Mouse (Mus musculus): ENCODE data around the gene Nrxn3. TPM values are rescaled to one million over a fixed set of nuclear protein-coding genes. Genes with fewer than 3 reads are reported as not detected.

Nrxn3 gene
- polyA plus RNA-seq, 1 experiment from 2014 or later = 102 TPM

DNA sequence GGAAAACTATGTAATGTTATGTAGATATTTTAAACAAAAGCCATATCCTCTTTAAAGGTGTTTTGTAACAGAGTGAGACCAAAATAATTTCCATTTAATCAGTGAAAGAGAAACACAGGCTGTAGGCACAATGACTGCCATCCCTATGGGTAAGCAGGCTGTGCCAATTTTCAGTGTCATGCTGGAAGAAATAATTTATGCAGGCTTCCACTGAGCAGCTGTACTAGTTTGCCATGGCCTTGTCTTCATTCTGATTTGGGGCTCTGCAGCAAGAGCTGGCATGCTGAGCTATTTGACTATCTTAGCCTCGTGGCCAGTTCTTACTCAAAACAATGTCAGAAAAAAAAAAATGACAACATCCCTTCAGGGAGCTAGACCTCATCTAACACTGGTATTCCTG lies 647.3 kb downstream of the Nrxn3 start:
- no peak overlapping the region for H3K9ac ChIP-seq (replicated peaks; ENCODE audit: low read length)
- H3K4me1 ChIP-seq (ENCODE audit: control insufficient read depth, insufficient read depth, low read length) = no peaks in the 10 kb centered on the region
- no peaks in the 10 kb centered on the region for H3K27me3 ChIP-seq (ENCODE audit: control insufficient read depth, insufficient read depth, low read length)
- no peaks in the 10 kb centered on the region for H3K9me3 ChIP-seq (ENCODE audit: control insufficient read depth, low read length)
- WGBS = 44% methylated on average over 1 of the region's 1 CpGs
- H3K36me3 ChIP-seq (ENCODE audit: control insufficient read depth, insufficient read depth, low read length) = no peaks in the 10 kb centered on the region
- no peak overlapping the region for H3K4me3 ChIP-seq (replicated peaks; ENCODE audit: low read depth, low read length)
- ATAC-seq (ENCODE audit: low FRiP score, low TSS enrichment) = no peak
- H3K4me2 ChIP-seq (ENCODE audit: low read length) = no peak overlapping the region
- H3K27ac ChIP-seq (replicated peaks; ENCODE audit: low read depth, low read length) = no peak overlapping the region
- peak; percentile 33 for DNase-seq

DNA sequence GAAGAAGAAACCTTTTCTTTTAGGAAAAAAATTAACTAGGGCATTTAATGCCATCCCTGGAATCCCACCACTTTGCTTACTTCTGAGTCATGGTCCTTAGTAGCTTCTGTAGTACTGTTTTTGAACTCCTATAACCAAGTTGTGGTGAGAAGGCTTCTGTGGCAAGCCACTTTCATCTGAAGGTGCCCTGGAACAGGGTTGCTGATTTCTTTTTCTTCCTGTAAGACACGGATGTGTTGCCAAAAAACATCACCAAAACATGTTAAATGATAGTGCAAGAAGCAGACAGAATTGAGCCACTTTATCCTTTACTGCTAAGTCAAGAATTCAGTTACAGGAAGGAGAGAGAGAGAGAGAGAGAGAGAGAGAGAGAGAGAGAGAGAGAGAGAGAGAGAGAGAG lies 653.9 kb downstream of the Nrxn3 start:
- 0 out of 2 replicates have a peak, but pooled peaks cover 3% of the 10 kb centered on the region for H3K4me1 ChIP-seq (ENCODE audit: control insufficient read depth, insufficient read depth, low read length)
- no peak for ATAC-seq (ENCODE audit: low FRiP score, low TSS enrichment)

DNA sequence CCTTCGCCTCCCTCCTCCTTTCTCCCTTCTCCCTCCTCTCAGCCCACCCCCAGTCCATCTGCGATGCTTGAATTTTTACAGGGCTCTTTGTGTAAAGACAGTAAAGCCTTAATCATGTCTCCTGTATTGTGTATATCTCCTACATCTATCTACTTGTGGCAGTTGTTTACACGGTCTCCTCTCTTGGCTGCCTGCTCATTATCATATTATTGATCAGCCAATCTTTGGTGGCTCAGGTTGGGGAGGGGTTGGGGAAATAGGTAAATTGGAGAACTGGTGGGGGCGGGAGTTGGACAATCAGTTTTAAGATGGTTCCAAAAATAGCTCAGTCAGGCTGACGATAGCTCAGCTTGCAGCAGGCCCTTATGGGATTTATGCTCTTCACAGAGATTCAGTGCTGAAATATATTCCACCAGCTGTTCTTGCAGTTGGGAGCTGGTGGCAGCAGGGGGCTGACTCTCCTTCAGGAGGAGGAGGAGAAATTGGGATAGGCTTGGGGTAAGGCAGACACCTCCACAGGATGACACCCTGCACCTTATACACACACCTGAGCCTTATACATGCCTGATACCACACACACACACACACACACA lies 654.5 kb downstream of the Nrxn3 start:
- Histone ChIP-seq H3K9ac (replicated peaks; ENCODE audit: low read length) (no peak overlapping the region), H3K36me3 (ENCODE audit: control insufficient read depth, insufficient read depth, low read length) (no peaks in the 10 kb centered on the region), H3K27ac (replicated peaks; ENCODE audit: low read depth, low read length) (peak overlapping the region; percentile 38; the same call in 1 of the 2 replicates), H3K4me3 (replicated peaks; ENCODE audit: low read depth, low read length) (no peak overlapping the region), H3K27me3 (ENCODE audit: control insufficient read depth, insufficient read depth, low read length) (no peaks in the 10 kb centered on the region), H3K9me3 (ENCODE audit: control insufficient read depth, low read length) (no peaks in the 10 kb centered on the region), H3K4me2 (ENCODE audit: low read length) (no peak overlapping the region), H3K4me1 (ENCODE audit: control insufficient read depth, insufficient read depth, low read length) (0 out of 2 replicates have a peak, but pooled peaks cover 3% of the 10 kb centered on the region)
- peak; percentile 53 for DNase-seq
- 43% methylated on average over 5 of the region's 5 CpGs for WGBS
- peak; percentile 58; the same call in 1 of the 2 replicates for ATAC-seq (ENCODE audit: low FRiP score, low TSS enrichment)

More for the DNA sequence above, 653.9 kb downstream of the Nrxn3 start:
- no peaks in the 10 kb centered on the region for H3K9me3 ChIP-seq (ENCODE audit: control insufficient read depth, low read length)
- DNase-seq = no peak
- H3K36me3 ChIP-seq (ENCODE audit: control insufficient read depth, insufficient read depth, low read length) = no peaks in the 10 kb centered on the region
- H3K4me3 ChIP-seq (replicated peaks; ENCODE audit: low read depth, low read length) = no peak overlapping the region
- no peaks in the 10 kb centered on the region for H3K27me3 ChIP-seq (ENCODE audit: control insufficient read depth, insufficient read depth, low read length)
- H3K27ac ChIP-seq (replicated peaks; ENCODE audit: low read depth, low read length) = no peak overlapping the region
- WGBS = 89% methylated on average over 1 of the region's 1 CpGs
- no peak overlapping the region for H3K4me2 ChIP-seq (ENCODE audit: low read length)
- no peak overlapping the region for H3K9ac ChIP-seq (replicated peaks; ENCODE audit: low read length)

DNA sequence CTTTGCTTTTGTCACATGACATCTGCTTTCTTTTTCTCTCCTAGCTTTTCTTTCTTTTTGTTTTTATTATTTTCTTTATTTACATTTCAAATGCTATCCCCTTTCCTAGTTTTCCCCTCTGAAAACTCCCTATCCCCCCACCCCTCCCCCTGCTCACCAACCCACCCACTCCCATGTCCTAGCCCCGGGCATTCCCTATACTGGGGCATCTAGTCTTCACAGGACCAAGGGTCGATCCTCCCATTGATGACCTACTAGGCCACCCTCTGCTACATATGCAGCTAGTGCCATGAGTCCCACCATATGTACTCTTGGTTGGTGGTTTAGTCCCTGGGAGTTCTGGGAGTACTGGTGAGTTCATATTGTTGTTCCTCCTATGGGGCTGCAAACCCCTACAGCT lies 655.0 kb downstream of the Nrxn3 start:
- no peaks in the 10 kb centered on the region for H3K36me3 ChIP-seq (ENCODE audit: control insufficient read depth, insufficient read depth, low read length)
- H3K4me3 ChIP-seq (replicated peaks; ENCODE audit: low read depth, low read length) = no peak overlapping the region
- H3K4me2 ChIP-seq (ENCODE audit: low read length) = no peak overlapping the region
- H3K9ac ChIP-seq (replicated peaks; ENCODE audit: low read length) = no peak overlapping the region
- H3K4me1 ChIP-seq (ENCODE audit: control insufficient read depth, insufficient read depth, low read length) = 0 out of 2 replicates have a peak, but pooled peaks cover 3% of the 10 kb centered on the region
- ATAC-seq (ENCODE audit: low FRiP score, low TSS enrichment) (no peak), DNase-seq (no peak)
- 89% methylated on average over 2 of the region's 2 CpGs for WGBS
- H3K27ac ChIP-seq (replicated peaks; ENCODE audit: low read depth, low read length) = 0 out of 2 replicates have a peak overlapping the region, but pooled peaks have one; percentile 38
- no peaks in the 10 kb centered on the region for H3K27me3 ChIP-seq (ENCODE audit: control insufficient read depth, insufficient read depth, low read length)
- no peaks in the 10 kb centered on the region for H3K9me3 ChIP-seq (ENCODE audit: control insufficient read depth, low read length)

DNA sequence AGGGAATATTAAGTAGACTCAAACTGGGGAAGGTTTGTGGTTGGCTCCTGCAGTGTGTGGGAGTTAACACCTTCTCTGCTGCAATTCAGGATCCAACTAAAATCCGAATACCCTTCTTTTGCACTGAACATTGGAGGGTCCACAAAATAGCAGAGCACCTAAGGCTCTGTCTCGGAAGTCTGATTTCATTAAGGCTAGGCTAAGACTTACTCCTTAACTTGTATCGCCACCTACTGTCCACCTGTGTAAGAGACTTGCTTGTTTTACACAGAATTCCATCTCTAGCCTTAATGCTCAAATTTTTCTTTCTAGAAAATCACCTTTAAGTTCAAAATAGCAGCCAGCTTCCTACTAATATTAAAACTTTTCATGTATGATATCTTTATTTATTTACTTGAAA lies 660.6 kb downstream of the Nrxn3 start:
- H3K4me3 ChIP-seq (replicated peaks; ENCODE audit: low read depth, low read length) = no peak overlapping the region
- H3K27ac ChIP-seq (replicated peaks; ENCODE audit: low read depth, low read length) = no peak overlapping the region
- no peaks in the 10 kb centered on the region for H3K9me3 ChIP-seq (ENCODE audit: control insufficient read depth, low read length)
- 16% methylated on average over 3 of the region's 3 CpGs for WGBS
- H3K27me3 ChIP-seq (ENCODE audit: control insufficient read depth, insufficient read depth, low read length) = no peaks in the 10 kb centered on the region
- H3K9ac ChIP-seq (replicated peaks; ENCODE audit: low read length) = no peak overlapping the region
- DNase-seq (peak; percentile 87), ATAC-seq (ENCODE audit: low FRiP score, low TSS enrichment) (peak; percentile 64; the same call in 1 of the 2 replicates)
- no peaks in the 10 kb centered on the region for H3K4me1 ChIP-seq (ENCODE audit: control insufficient read depth, insufficient read depth, low read length)
- no peaks in the 10 kb centered on the region for H3K36me3 ChIP-seq (ENCODE audit: control insufficient read depth, insufficient read depth, low read length)
- no peak overlapping the region for H3K4me2 ChIP-seq (ENCODE audit: low read length)

DNA sequence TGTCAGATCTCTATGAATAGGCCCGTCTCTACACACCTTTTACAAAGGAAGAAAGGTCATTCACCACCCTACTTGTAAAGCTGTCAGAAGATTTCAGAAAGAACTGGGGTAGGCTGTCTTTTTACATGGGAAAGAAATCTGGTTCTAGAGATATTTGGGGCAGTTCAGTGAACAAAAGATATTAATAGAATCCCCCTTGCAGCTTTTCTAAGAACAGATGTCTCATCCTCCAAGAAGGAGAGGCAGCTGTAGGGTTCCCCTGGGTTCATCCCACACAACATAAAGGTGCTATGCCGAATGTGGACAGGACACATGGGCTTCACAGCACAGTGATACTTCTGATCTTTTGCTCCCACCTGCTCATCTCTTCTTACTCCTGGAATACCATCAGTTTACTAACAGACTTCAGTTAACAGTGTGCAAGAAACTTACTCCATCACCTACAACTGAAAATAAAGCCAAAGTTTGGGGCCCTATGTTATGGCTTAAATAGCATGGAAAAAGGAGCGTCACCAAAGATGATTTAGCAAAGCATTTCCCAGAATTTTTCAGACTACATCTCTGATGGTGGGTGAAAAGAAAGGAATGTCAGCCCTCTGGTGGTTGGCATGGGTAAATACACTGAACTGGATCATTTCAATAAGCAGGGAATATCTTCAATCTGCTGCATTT lies 672.6 kb downstream of the Nrxn3 start:
- Histone ChIP-seq H3K27me3 (ENCODE audit: control insufficient read depth, insufficient read depth, low read length) (no peaks in the 10 kb centered on the region), H3K9ac (replicated peaks; ENCODE audit: low read length) (no peak overlapping the region), H3K27ac (replicated peaks; ENCODE audit: low read depth, low read length) (no peak overlapping the region), H3K4me2 (ENCODE audit: low read length) (no peak overlapping the region), H3K4me3 (replicated peaks; ENCODE audit: low read depth, low read length) (no peak overlapping the region), H3K4me1 (ENCODE audit: control insufficient read depth, insufficient read depth, low read length) (no peaks in the 10 kb centered on the region), H3K9me3 (ENCODE audit: control insufficient read depth, low read length) (no peaks in the 10 kb centered on the region), H3K36me3 (ENCODE audit: control insufficient read depth, insufficient read depth, low read length) (no peaks in the 10 kb centered on the region)
- DNase-seq (peak; percentile 76), ATAC-seq (ENCODE audit: low FRiP score, low TSS enrichment) (no peak)
- 50% methylated on average over 3 of the region's 3 CpGs for WGBS

DNA sequence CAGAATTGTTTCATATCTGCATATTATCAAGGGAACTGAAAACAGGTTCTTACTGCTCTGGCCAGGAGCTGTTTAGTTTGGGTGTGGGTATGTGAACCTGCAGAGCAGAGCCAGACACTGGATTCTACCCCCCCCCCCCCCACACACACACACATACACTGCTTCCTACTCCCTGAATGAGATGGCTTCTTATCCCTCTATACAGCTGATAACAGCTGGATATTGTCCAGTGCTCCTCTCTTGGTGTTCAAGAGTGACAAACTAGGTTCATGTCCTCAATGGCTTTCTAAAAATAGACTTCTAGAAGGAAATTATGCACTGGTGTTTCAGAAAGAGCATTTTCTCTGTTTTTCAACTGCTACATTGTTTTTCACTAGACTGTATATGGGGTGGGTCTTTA lies 713.8 kb downstream of the Nrxn3 start:
- ATAC-seq (ENCODE audit: low FRiP score, low TSS enrichment) = no peak
- no peak overlapping the region for H3K4me3 ChIP-seq (replicated peaks; ENCODE audit: low read depth, low read length)

DNA sequence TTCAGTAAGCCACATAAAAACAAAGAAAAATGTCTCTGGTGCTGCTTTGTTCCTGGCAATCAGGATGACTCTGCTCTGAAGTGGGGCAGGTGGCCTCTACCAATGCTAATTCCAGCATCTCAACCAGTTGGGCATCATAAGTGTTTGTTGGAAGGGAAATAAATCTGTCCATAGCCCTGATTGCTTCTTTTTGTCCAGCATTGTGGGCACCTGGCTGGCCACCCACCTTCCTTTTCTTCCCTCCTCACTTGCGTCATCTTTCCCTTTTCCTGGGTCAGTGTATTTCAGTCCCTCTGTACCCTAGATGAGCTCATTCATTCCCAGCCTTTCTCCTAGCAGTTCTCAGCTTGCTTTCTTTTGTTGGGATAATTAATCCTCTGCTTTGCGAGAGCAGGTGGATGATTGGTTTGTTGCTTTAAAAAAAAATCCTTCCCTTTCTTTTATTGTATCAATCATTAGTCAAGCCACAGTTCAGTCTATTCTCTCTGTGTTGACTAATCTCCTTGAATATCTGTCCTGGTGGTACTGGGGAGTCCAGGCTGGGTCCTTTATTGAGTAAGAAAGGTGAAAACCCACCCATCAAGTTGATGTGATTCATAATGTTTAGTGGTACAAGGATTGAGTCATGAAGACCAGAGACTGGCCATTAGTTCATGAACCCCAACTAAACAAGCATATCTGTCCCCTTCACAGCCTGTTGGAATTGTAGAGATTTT lies 719.8 kb downstream of the Nrxn3 start:
- no peaks in the 10 kb centered on the region for H3K27me3 ChIP-seq (ENCODE audit: control insufficient read depth, insufficient read depth, low read length)
- H3K9ac ChIP-seq (replicated peaks; ENCODE audit: low read length) = no peak overlapping the region
- H3K4me3 ChIP-seq (replicated peaks; ENCODE audit: low read depth, low read length) = no peak overlapping the region
- no peaks in the 10 kb centered on the region for H3K4me1 ChIP-seq (ENCODE audit: control insufficient read depth, insufficient read depth, low read length)
- H3K9me3 ChIP-seq (ENCODE audit: control insufficient read depth, low read length) = no peaks in the 10 kb centered on the region
- H3K4me2 ChIP-seq (ENCODE audit: low read length) = no peak overlapping the region
- ATAC-seq (ENCODE audit: low FRiP score, low TSS enrichment) (no peak; the same call in 1 of the 2 replicates), DNase-seq (no peak)
- no peak overlapping the region for H3K27ac ChIP-seq (replicated peaks; ENCODE audit: low read depth, low read length)
- WGBS = 2% methylated on average over 2 of the region's 2 CpGs
- no peaks in the 10 kb centered on the region for H3K36me3 ChIP-seq (ENCODE audit: control insufficient read depth, insufficient read depth, low read length)

More for the DNA sequence above, 713.8 kb downstream of the Nrxn3 start:
- Histone ChIP-seq H3K27me3 (ENCODE audit: control insufficient read depth, insufficient read depth, low read length) (no peaks in the 10 kb centered on the region), H3K9ac (replicated peaks; ENCODE audit: low read length) (no peak overlapping the region), H3K9me3 (ENCODE audit: control insufficient read depth, low read length) (no peaks in the 10 kb centered on the region), H3K4me2 (ENCODE audit: low read length) (no peak overlapping the region), H3K4me1 (ENCODE audit: control insufficient read depth, insufficient read depth, low read length) (no peaks in the 10 kb centered on the region), H3K27ac (replicated peaks; ENCODE audit: low read depth, low read length) (no peak overlapping the region), H3K36me3 (ENCODE audit: control insufficient read depth, insufficient read depth, low read length) (no peaks in the 10 kb centered on the region)
- no peak for DNase-seq

Data from midbrain, embryonic 14.5 days (tissue).